23 mouse cellular contexts compared by ENCODE assay signal in the genomic region with DNA sequence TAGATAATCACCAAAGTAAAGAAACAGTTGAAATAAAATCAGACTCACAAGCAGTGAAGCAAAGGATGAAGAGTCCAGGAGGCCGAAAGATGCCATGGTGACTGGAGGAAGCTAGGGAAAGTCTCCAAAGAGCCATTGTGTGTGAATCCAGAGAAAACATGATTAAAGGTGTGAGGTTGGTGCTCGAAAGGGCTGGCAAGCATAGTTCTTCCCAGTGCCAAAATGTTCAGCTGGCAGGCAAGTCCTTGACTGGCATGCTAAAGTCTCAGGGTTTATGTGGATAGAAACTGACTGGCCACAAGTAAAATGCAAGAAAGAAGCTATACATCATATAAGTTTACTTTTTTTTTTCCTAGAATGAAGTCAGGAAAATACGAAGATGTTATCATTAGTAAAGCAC. TPM values are rescaled to one million over a fixed set of nuclear protein-coding genes. Genes with fewer than 3 reads are reported as not detected.
DNase-seq lines count a peak whose midpoint lies in the region; TF ChIP-seq lines count a peak whose summit lies in the region.
"Had no signal": no experiment of that assay in that cellular context is flagged by ENCODE, and none has a peak within 500 bp of the region (broad histone marks: within the 10 kb centered on the region; RNA-seq: fewer than 3 reads in every experiment).

No protein-coding gene starts in this region.

- DNase-seq in cerebellum, postnatal 14 days, result peak; percentile 63 to 75
- DNase-seq in cerebellum, adult 11-12 months, result no peak
- DNase-seq in left cerebral cortex, postnatal 4 days, result peak; percentile 9
- DNase-seq in left cerebral cortex, adult 11 months (ENCODE audit: low spot score), result no peak
- DNase-seq in brain, embryonic 14.5 days (ENCODE audit: low read depth), result peak; percentile 47
- DNase-seq in right cerebral cortex, adult 18-20 months, result no peak
- DNase-seq: adrenal gland, adult 2 months; adrenal gland, postnatal 36 days; cerebellum, adult 11 months; cerebellum, adult 8-10 months; cerebellum, postnatal 36 days; embryo, embryonic 11 days; forebrain, postnatal 0 days; gastrocnemius, adult 2 months; gastrocnemius, postnatal 14 days; heart, adult 11 months had no signal

- intact Hi-C loops in left cerebral cortex, postnatal 4 days (cut with DNase I), result no loop called here

- no peak for TF ChIP-seq POLR2A in brain, embryonic 14.5 days (IDR thresholded peaks at IDR 0.05; ENCODE audit: borderline replicate concordance, extremely low read depth, insufficient read depth, insufficient read length, poor library complexity, severe bottlenecking)

- no peak for TF ChIP-seq CTCF in brain, embryonic 14.5 days (IDR thresholded peaks at IDR 0.05; ENCODE audit: borderline replicate concordance, extremely low read depth, insufficient read depth, insufficient read length)

RNA-seq across cellular contexts. Expression of a gene that starts 22.6 kb away (rescaled TPM):
- under 1 TPM; 0.62 to 0.77 TPM for total RNA-seq in left cerebral cortex, postnatal 4 days (2021)
- polyA plus RNA-seq in brain, embryonic 14.5 days (2012; rRNA removed), result 0.15 and 0.23 TPM in 2 replicates
- total RNA-seq: adrenal gland, adult 2 months; adrenal gland, postnatal 36 days; gastrocnemius, adult 2 months; hematopoietic stem cell, adult 5-6 weeks; MEL had no signal
- polyA plus RNA-seq: adrenal gland, adult 2 months; C2C12; CD4-positive, CD25-positive, alpha-beta regulatory T cell, adult 4 months; cortical plate, adult 2 months; erythroblast, embryonic 14.5 days; inflammation-experienced regulatory T-cells, adult 6 months had no signal

Comparison
In these comparisons a context has a peak if more than half of its experiments do, and no peak if none do; other contexts are left out.
1. DNase-seq: peak in cerebellum, postnatal 14 days (2 of 2), left cerebral cortex, postnatal 4 days (single experiment) and brain, embryonic 14.5 days (single experiment); none in cerebellum, adult 11-12 months (single experiment), left cerebral cortex, adult 11 months (single experiment) and right cerebral cortex, adult 18-20 months (single experiment).